Mouse (Mus musculus): ENCODE data around the gene Ring1. TPM values are rescaled to one million over a fixed set of nuclear protein-coding genes. Genes with fewer than 3 reads are reported as not detected.
"Not testable (repeated sequence)": the region's sequence is repeated elsewhere in the genome, so short reads cannot be mapped to it uniquely, and the experiment has no call there.

Gene Ring1
- polyA plus RNA-seq, 1 experiment from 2014 or later, result 7.5 TPM

DNA sequence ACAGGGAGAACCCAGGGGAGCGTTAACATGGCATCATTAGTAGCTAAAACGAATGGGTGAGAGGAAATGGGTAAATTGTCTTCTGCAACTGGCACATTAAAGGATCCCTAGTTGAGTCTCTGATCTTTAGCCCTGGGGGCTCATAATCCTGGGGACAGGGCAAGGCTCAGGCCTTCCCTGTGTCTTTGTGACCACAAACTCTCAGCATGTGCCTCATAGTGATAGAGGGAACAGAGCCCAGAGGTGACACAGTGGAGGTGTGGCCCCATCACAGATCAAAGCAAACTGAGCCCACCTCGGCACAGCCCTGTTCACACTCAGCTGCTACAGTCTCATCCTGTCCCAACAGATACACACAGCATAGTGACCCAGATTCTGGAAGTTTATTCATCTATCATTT, 28.8 kb downstream of the Ring1 start:
- no peaks in the 10 kb centered on the region for H3K9me3 ChIP-seq (ENCODE audit: control insufficient read depth, low read length)
- WGBS, result 81% methylated on average over 3 of the region's 3 CpGs
- H3K4me1 ChIP-seq (replicated peaks; ENCODE audit: control insufficient read depth, insufficient read depth, low read length), result peaks cover 2% of the 10 kb centered on the region; the same call in 1 of the 2 replicates
- H3K4me2 ChIP-seq (ENCODE audit: low read depth, low read length, severe bottlenecking), result no peak overlapping the region
- H3K4me3 ChIP-seq (ENCODE audit: low read depth, low read length), result no peak overlapping the region
- H3K27me3 ChIP-seq (ENCODE audit: control insufficient read depth, insufficient read depth, low read length), result peaks cover 8% of the 10 kb centered on the region; the same call in 1 of the 2 replicates
- H3K9ac ChIP-seq (ENCODE audit: low read length), result no peak overlapping the region
- ATAC-seq (replicated peaks; ENCODE audit: low FRiP score) (no peak), DNase-seq (ENCODE audit: low spot score) (no peak)
- H3K36me3 ChIP-seq (ENCODE audit: control insufficient read depth, insufficient read depth, low read length), result no peaks in the 10 kb centered on the region
- no peak overlapping the region for H3K27ac ChIP-seq (ENCODE audit: low read depth, low read length)

DNA sequence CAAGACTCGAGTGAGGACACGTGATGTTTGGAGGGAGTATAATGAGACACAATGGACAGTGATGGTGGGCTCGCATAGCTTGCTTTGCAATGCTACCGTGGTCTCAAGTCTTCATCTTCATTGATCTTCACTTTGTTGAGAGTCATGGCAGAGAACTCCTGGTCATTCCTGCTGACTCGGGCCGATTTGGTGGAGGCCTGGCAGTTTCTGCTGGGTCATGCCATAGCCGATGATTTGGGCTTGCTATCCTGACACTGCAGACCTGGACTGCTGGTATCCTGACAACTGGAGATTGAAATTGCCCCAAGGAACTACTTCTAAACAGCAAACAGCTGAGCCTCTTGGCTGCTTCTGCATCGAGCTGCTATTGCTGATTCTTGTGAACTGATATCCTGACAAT, 29.5 kb downstream of the Ring1 start:
- Histone ChIP-seq H3K4me2 (ENCODE audit: low read depth, low read length, severe bottlenecking) (no peak overlapping the region), H3K27ac (ENCODE audit: low read depth, low read length) (no peak overlapping the region), H3K4me3 (ENCODE audit: low read depth, low read length) (no peak overlapping the region), H3K9me3 (ENCODE audit: control insufficient read depth, low read length) (no peaks in the 10 kb centered on the region), H3K36me3 (ENCODE audit: control insufficient read depth, insufficient read depth, low read length) (no peaks in the 10 kb centered on the region), H3K9ac (ENCODE audit: low read length) (no peak overlapping the region), H3K4me1 (replicated peaks; ENCODE audit: control insufficient read depth, insufficient read depth, low read length) (peaks cover under 1% of the 10 kb centered on the region; the same call in 1 of the 2 replicates), H3K27me3 (ENCODE audit: control insufficient read depth, insufficient read depth, low read length) (peaks cover 5% of the 10 kb centered on the region; the same call in 1 of the 2 replicates)
- WGBS, result 93% methylated on average over 8 of the region's 8 CpGs
- DNase-seq (ENCODE audit: low spot score) (no peak), ATAC-seq (replicated peaks; ENCODE audit: low FRiP score) (no peak)

DNA sequence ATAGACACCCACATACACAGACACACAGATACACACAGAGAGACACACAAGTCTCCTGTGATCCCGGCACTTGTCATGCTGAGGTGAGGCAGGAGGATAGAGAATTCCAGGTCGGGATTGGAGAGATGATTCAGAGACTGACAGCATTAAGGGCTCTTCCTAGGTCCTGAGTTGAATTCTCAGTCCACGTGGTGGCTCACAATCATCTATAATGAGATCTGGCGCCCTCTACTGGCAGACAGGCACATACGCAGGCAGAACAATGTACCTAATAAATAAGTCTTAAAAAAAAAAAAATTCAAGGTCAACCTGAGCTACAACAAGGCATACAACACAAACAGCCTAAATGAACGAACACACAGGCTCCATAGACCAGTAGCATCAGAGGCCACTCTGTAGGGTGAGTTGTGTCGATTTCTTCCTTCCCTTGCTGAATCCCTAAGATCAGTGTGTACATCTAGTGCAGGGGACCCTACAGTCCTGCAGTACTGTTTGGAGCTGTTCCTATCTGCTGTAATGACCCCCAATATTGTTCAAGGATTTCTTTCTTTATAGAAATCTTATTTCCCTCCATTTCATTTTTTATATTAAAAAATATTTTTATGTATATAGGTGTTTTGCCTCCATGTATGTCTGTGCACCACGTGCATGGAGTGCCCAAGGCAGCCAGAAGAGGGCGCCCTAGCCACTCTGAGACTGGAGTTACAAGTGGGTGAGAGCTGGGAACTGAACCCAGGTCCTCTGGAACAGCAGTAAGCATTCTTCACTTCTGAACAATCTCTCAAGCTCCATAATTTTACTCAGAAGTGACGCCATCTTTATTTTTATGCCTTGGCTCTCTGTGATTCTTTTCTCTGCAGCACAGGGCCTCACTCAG, 32.5 kb downstream of the Ring1 start:
- no peaks in the 10 kb centered on the region for H3K4me1 ChIP-seq (replicated peaks; ENCODE audit: control insufficient read depth, insufficient read depth, low read length)
- H3K4me2 ChIP-seq (ENCODE audit: low read depth, low read length, severe bottlenecking), result no peak overlapping the region
- ATAC-seq (replicated peaks; ENCODE audit: low FRiP score) (no peak), DNase-seq (ENCODE audit: low spot score) (peak; percentile 75)
- no peak overlapping the region for H3K4me3 ChIP-seq (ENCODE audit: low read depth, low read length)
- no peak overlapping the region for H3K9ac ChIP-seq (ENCODE audit: low read length)
- H3K27ac ChIP-seq (ENCODE audit: low read depth, low read length), result no peak overlapping the region
- WGBS, result 34% methylated on average over 10 of the region's 10 CpGs
- H3K27me3 ChIP-seq (ENCODE audit: control insufficient read depth, insufficient read depth, low read length), result no peaks in the 10 kb centered on the region
- no peaks in the 10 kb centered on the region for H3K36me3 ChIP-seq (ENCODE audit: control insufficient read depth, insufficient read depth, low read length)
- no peaks in the 10 kb centered on the region for H3K9me3 ChIP-seq (ENCODE audit: control insufficient read depth, low read length)

DNA sequence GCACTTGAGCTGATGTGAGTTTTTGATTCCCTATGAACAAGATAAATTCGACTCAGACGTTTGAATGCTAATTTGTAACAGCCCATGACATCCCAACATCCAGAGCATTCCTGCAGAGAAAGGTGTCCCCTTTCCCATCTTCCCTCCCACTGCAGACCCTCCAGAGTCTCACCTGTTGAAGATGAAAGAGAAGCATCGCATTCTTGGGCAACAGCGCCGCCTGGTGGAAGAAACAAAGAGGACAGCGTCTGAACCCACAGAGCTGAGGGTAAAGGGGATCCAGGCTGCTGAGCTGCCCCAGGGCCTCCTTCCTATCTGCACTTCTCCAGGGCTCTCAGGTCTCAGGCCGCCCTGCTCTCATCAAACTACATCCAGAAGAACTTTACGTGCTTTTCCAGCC, 42.3 kb downstream of the Ring1 start:
- H3K4me1 ChIP-seq (replicated peaks; ENCODE audit: control insufficient read depth, insufficient read depth, low read length); H3K36me3 ChIP-seq (ENCODE audit: control insufficient read depth, insufficient read depth, low read length); H3K9ac ChIP-seq (ENCODE audit: low read length); H3K27ac ChIP-seq (ENCODE audit: low read depth, low read length); ATAC-seq (replicated peaks; ENCODE audit: low FRiP score); H3K9me3 ChIP-seq (ENCODE audit: control insufficient read depth, low read length): not testable (repeated sequence)
- peak; percentile 80 for DNase-seq (ENCODE audit: low spot score)
- 10% methylated on average over 8 of the region's 8 CpGs for WGBS
- Histone ChIP-seq H3K27me3 (ENCODE audit: control insufficient read depth, insufficient read depth, low read length) (peaks cover 28% of the 10 kb centered on the region), H3K4me3 (ENCODE audit: low read depth, low read length) (peak overlapping the region; percentile 39; the same call in 1 of the 2 replicates), H3K4me2 (ENCODE audit: low read depth, low read length, severe bottlenecking) (peak overlapping the region; percentile 62; the same call in 1 of the 2 replicates)

DNA sequence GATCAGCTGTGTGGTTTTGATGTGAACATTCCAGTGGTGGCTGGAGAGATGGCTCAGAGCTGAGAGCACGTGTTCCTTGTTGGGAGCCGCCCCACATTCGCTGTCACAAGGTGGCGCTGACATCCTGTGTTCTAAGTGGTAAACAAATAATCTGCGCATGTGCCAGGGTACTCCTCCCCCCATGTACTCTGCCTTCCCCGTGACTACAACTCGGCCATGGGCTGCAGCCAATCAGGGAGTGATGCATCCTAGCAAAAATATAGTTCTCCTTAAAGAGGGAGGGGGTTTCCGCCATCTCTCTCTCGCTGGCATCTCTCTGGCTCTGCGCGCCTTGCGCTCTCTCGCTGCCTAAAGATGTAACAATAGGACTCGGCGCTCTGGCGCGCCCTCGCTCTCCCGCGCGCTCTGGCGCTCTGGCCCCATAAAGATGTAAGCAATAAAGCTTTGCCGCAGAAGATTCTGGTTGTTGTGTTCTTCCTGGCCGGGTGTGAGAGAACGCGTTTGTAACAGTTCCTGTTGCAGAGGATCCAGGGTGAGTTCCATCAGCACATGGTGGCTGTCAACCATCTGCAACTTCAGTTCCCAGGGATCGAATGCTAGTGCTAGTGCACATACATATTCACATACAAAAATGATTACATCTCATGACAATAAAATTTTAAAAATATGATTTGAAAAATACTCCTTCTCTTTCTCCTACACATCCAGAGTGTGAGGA, 43.1 kb downstream of the Ring1 start:
- not testable (repeated sequence) for H3K9me3 ChIP-seq (ENCODE audit: control insufficient read depth, low read length); H3K4me1 ChIP-seq (replicated peaks; ENCODE audit: control insufficient read depth, insufficient read depth, low read length); H3K36me3 ChIP-seq (ENCODE audit: control insufficient read depth, insufficient read depth, low read length)
- Histone ChIP-seq H3K27me3 (ENCODE audit: control insufficient read depth, insufficient read depth, low read length) (peaks cover 30% of the 10 kb centered on the region), H3K4me2 (ENCODE audit: low read depth, low read length, severe bottlenecking) (peak overlapping the region; percentile 62), H3K9ac (ENCODE audit: low read length) (peak overlapping the region; percentile 57), H3K4me3 (ENCODE audit: low read depth, low read length) (peak overlapping the region; percentile 39), H3K27ac (ENCODE audit: low read depth, low read length) (peak overlapping the region; percentile 76; the same call in 1 of the 2 replicates)
- ATAC-seq (replicated peaks; ENCODE audit: low FRiP score) (peak; percentile 95), DNase-seq (ENCODE audit: low spot score) (peak; percentile 93)
- 1% methylated on average over 27 of the region's 27 CpGs for WGBS

DNA sequence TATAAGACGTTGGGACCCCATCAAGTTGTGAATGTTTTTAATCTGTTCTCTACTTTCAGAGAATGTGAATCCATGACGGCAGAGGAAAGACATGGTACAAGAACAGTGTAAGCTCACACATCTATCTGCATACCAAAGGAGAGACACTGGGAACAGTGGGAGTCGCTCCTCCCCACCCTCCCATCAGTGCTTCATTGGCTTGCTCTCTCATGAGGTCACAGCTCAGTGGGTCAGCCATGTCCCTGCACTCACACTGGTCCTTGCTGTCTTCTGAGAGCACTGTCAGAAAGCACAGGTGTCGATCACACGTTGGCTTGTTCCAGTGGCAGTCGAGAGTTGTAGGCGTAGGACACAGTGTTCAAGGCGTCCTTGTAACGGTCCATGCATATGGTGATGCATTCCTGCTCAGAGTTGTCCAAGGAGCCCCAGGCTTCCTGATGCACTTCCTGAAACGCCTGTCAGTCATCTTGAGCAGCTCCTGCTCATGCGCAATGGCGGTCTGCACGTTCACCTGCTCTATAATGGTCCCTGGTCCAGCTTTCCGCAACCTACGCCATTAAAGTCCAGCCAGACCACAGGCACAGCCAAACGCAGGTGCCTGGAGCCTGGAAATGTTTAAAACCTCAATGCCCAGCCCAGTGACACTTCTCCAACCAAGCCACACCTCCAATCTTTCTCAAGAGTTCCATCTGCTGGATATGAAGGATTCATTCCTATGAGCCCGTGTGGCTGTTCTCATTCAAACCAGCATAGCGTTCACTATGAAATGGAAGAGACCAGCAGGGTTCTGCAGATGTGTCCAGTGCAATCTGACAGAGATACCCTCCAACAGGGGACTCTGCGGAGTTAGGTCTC, 44.1 kb downstream of the Ring1 start:
- H3K4me2 ChIP-seq (ENCODE audit: low read depth, low read length, severe bottlenecking), result no peak overlapping the region; the same call in 1 of the 2 replicates
- 0 out of 2 replicates have a peak, but pooled peaks have one; percentile 14 for ATAC-seq (replicated peaks; ENCODE audit: low FRiP score)
- 82% methylated on average over 19 of the region's 19 CpGs for WGBS
- H3K9me3 ChIP-seq (ENCODE audit: control insufficient read depth, low read length), result no peaks in the 10 kb centered on the region
- H3K9ac ChIP-seq (ENCODE audit: low read length), result no peak overlapping the region
- no peak overlapping the region for H3K4me3 ChIP-seq (ENCODE audit: low read depth, low read length)
- H3K36me3 ChIP-seq (ENCODE audit: control insufficient read depth, insufficient read depth, low read length), result no peaks in the 10 kb centered on the region
- H3K4me1 ChIP-seq (replicated peaks; ENCODE audit: control insufficient read depth, insufficient read depth, low read length), result peaks cover 8% of the 10 kb centered on the region; the same call in 1 of the 2 replicates
- DNase-seq (ENCODE audit: low spot score), result no peak
- peaks cover 31% of the 10 kb centered on the region for H3K27me3 ChIP-seq (ENCODE audit: control insufficient read depth, insufficient read depth, low read length)
- H3K27ac ChIP-seq (ENCODE audit: low read depth, low read length), result no peak overlapping the region

DNA sequence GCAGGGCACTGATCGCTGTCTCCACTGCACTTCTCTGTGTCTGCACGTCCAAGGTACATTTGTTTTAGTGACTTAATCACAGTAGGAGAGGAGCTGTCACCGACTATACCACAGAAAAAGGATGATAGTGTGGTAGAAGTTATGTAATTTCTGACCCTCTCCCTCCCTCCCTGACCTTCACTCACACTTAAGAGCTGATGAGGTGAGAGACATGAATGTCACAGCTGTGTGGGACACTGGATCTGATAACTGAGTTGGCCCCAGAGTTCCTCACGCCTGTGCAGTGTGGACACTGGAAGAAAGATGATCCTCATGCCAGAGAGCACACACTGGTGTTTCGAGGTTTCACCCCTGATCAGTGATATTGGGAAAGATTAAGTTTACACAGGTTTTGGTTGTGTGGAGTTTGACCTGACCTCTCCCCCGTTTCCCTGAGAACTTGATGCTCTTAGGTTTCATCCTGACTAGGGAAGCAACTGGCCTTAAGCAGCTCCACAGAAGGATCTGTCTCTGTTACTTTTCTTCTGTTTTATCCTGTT, 44.9 kb downstream of the Ring1 start:
- Histone ChIP-seq H3K27ac (ENCODE audit: low read depth, low read length) (no peak overlapping the region), H3K9me3 (ENCODE audit: control insufficient read depth, low read length) (no peaks in the 10 kb centered on the region), H3K4me3 (ENCODE audit: low read depth, low read length) (no peak overlapping the region), H3K4me1 (replicated peaks; ENCODE audit: control insufficient read depth, insufficient read depth, low read length) (peaks cover 8% of the 10 kb centered on the region; the same call in 1 of the 2 replicates), H3K4me2 (ENCODE audit: low read depth, low read length, severe bottlenecking) (no peak overlapping the region), H3K27me3 (ENCODE audit: control insufficient read depth, insufficient read depth, low read length) (peaks cover 31% of the 10 kb centered on the region), H3K9ac (ENCODE audit: low read length) (no peak overlapping the region), H3K36me3 (ENCODE audit: control insufficient read depth, insufficient read depth, low read length) (no peaks in the 10 kb centered on the region)
- ATAC-seq (replicated peaks; ENCODE audit: low FRiP score) (no peak), DNase-seq (ENCODE audit: low spot score) (no peak)
- 74% methylated on average over 6 of the region's 6 CpGs for WGBS

DNA sequence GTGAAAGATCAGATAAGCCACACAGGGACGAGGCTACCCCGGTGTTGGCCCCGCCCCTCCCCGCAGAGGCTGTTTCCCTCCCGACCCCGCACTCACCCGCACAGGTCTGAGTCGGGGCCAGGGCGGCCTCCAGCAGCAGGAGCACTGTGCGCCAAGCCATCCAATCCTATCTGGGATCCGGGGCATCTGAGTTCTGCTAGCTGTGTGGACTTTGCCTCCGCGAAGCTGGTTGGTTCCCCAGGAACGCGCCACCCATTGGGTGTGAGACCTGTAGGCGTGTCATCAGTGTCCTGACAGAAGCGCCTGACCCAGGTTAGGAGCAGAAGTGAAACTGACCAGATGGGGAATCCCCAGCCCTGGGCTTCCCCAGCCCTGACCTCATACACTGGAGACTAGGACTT, 45.8 kb downstream of the Ring1 start:
- H3K27me3 ChIP-seq (ENCODE audit: control insufficient read depth, insufficient read depth, low read length), result peaks cover 31% of the 10 kb centered on the region
- no peak for DNase-seq (ENCODE audit: low spot score)
- H3K27ac ChIP-seq (ENCODE audit: low read depth, low read length), result no peak overlapping the region
- no peaks in the 10 kb centered on the region for H3K9me3 ChIP-seq (ENCODE audit: control insufficient read depth, low read length)
- peak overlapping the region; percentile 20 for H3K9ac ChIP-seq (ENCODE audit: low read length)
- peak overlapping the region; percentile 31 for H3K4me3 ChIP-seq (ENCODE audit: low read depth, low read length)
- H3K4me2 ChIP-seq (ENCODE audit: low read depth, low read length, severe bottlenecking), result peak overlapping the region; percentile 54
- no peak for ATAC-seq (replicated peaks; ENCODE audit: low FRiP score)
- peaks cover 8% of the 10 kb centered on the region; the same call in 1 of the 2 replicates for H3K4me1 ChIP-seq (replicated peaks; ENCODE audit: control insufficient read depth, insufficient read depth, low read length)
- WGBS, result under 1% methylated on average over 15 of the region's 17 CpGs
- H3K36me3 ChIP-seq (ENCODE audit: control insufficient read depth, insufficient read depth, low read length), result no peaks in the 10 kb centered on the region

Data from forebrain, embryonic 11.5 days (tissue).